Mouse (Mus musculus): ENCODE measurements around the gene Yaf2. TPM values are rescaled to one million over a fixed set of nuclear protein-coding genes. Genes with fewer than 3 reads are reported as not detected.

Gene Yaf2
- polyA plus RNA-seq, 1 experiment = 65.0 TPM

- peaks cover 63% of the 10 kb centered on the region for H3K4me1 ChIP-seq
These were observed 62.7 kb downstream of the Yaf2 start for GRCm38 (mm10) chr15:93273788-93274678.

GRCm38 (mm10) chr15:93272948-93273347 is 63.8 kb downstream of the Yaf2 start:
- Histone ChIP-seq H3K27me3 (replicated peaks) (no peaks in the 10 kb centered on the region), H3K36me3 (replicated peaks; ENCODE audit: low read length) (peaks cover 17% of the 10 kb centered on the region), H3K4me1 (peaks cover 72% of the 10 kb centered on the region), H3K9me3 (no peaks in the 10 kb centered on the region), H3K4me3 (replicated peaks) (peak overlapping the region; percentile 14)
- no peak for TF ChIP-seq GATA1 (IDR thresholded peaks at IDR 0.05; ENCODE audit: borderline replicate concordance, low read length)
- no peak for TF ChIP-seq FLI1 (IDR thresholded peaks at IDR 0.05; ENCODE audit: low read length)

More at GRCm38 (mm10) chr15:93273788-93274678, 62.7 kb downstream of the Yaf2 start:
- Histone ChIP-seq H3K27me3 (replicated peaks) (no peaks in the 10 kb centered on the region), H3K4me3 (replicated peaks) (peak overlapping the region; percentile 98), H3K36me3 (replicated peaks; ENCODE audit: low read length) (peaks cover 19% of the 10 kb centered on the region), H3K9me3 (no peaks in the 10 kb centered on the region)
- TF ChIP-seq GATA1 (IDR thresholded peaks at IDR 0.05; ENCODE audit: borderline replicate concordance, low read length) (no peak), FLI1 (IDR thresholded peaks at IDR 0.05; ENCODE audit: low read length) (no peak)

DNA sequence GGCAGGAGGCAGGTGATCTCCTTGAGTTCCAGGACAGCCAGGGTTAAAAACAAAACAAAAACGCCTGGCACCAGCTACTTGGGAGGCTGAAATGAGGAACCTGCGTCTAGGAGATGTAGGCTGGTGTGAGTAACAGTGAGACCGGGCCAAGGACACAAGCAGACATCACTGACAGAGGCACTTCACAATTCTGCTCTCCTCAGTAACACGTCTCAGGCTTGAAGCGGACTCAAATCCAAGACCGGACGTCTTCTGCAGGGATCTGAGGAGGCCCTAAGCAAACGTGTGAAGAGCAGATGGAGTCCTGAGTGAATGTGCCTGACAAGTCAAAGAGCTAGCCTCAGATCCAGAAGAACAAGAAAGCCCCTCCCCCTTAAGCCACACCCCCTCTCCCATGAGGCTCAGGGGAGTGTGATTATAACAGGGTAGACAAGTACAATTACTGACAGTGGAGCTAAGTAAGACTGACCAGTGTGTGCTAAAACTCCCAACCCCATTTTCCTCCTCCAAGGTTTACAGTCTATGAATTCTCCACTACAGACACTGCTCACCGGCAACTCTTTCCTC is 66.4 kb downstream of the Yaf2 start:
- Histone ChIP-seq H3K36me3 (replicated peaks; ENCODE audit: low read length) (peaks cover 19% of the 10 kb centered on the region), H3K9me3 (no peaks in the 10 kb centered on the region), H3K4me1 (peaks cover 63% of the 10 kb centered on the region), H3K4me3 (replicated peaks) (peak overlapping the region; percentile 65), H3K27me3 (replicated peaks) (no peaks in the 10 kb centered on the region)
- TF ChIP-seq FLI1 (IDR thresholded peaks at IDR 0.05; ENCODE audit: low read length) = no peak
- no peak for TF ChIP-seq GATA1 (IDR thresholded peaks at IDR 0.05; ENCODE audit: borderline replicate concordance, low read length)

- H3K9me3 ChIP-seq = no peaks in the 10 kb centered on the region
- H3K4me3 ChIP-seq (replicated peaks) = no peak overlapping the region
- H3K27me3 ChIP-seq (replicated peaks) = no peaks in the 10 kb centered on the region
- TF ChIP-seq GATA1 (IDR thresholded peaks at IDR 0.05; ENCODE audit: borderline replicate concordance, low read length) (no peak), FLI1 (IDR thresholded peaks at IDR 0.05; ENCODE audit: low read length) (no peak)
- H3K36me3 ChIP-seq (replicated peaks; ENCODE audit: low read length) = peaks cover 27% of the 10 kb centered on the region
- H3K4me1 ChIP-seq = peaks cover 70% of the 10 kb centered on the region
These were observed 67.2 kb downstream of the Yaf2 start for GRCm38 (mm10) chr15:93269572-93269971.

DNA sequence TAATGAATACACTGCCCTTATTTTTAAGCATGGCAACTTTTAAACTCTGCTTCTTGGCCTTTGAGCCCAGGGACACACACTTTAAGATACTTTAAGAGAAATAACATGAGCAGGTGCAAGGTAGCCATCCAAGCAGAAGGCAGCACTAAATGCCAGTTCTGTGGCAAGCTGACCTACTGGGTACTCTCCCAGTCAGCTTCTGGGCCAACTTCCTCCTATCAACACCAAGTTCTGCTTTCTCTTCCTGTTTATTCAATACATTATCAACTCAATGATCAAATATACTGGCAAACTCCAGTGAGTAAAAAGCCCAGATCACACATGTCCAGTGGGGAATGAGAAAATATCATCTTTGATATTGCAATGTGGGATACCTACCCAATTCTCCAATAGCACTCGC is 68.7 kb downstream of the Yaf2 start:
- no peak for TF ChIP-seq FLI1 (IDR thresholded peaks at IDR 0.05; ENCODE audit: low read length)
- TF ChIP-seq GATA1 (IDR thresholded peaks at IDR 0.05; ENCODE audit: borderline replicate concordance, low read length) = no peak
- Histone ChIP-seq H3K27me3 (replicated peaks) (no peaks in the 10 kb centered on the region), H3K36me3 (replicated peaks; ENCODE audit: low read length) (peaks cover 28% of the 10 kb centered on the region), H3K4me1 (peaks cover 74% of the 10 kb centered on the region), H3K4me3 (replicated peaks) (no peak overlapping the region), H3K9me3 (no peaks in the 10 kb centered on the region)

GRCm38 (mm10) chr15:93267479-93267878 is 69.3 kb downstream of the Yaf2 start:
- no peak for TF ChIP-seq GATA1 (IDR thresholded peaks at IDR 0.05; ENCODE audit: borderline replicate concordance, low read length)
- no peak for TF ChIP-seq FLI1 (IDR thresholded peaks at IDR 0.05; ENCODE audit: low read length)
- no peaks in the 10 kb centered on the region for H3K9me3 ChIP-seq
- H3K36me3 ChIP-seq (replicated peaks; ENCODE audit: low read length) = peaks cover 26% of the 10 kb centered on the region
- H3K4me1 ChIP-seq = peaks cover 74% of the 10 kb centered on the region
- no peak overlapping the region for H3K4me3 ChIP-seq (replicated peaks)
- no peaks in the 10 kb centered on the region for H3K27me3 ChIP-seq (replicated peaks)

DNA sequence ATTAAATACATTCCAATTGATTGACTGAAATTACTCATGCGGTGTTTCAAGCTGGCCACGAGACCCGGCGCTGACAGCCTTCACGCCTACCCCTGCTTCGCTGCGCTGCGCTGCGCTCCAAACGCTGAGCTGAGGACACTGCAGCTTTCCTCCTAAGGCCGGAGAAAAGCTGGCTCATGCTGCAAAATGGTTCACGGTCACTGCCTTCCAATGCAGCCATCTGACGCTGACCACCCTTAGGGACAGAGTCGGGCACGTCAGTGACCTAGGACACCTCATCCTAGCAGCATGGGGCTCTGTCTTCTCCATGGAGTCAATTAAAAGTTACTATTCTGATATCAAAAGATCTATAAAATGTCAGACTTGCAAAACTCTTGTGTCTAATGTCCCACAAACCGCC is 70.4 kb downstream of the Yaf2 start:
- peaks cover 31% of the 10 kb centered on the region for H3K36me3 ChIP-seq (replicated peaks; ENCODE audit: low read length)
- TF ChIP-seq FLI1 (IDR thresholded peaks at IDR 0.05; ENCODE audit: low read length) (no peak), GATA1 (IDR thresholded peaks at IDR 0.05; ENCODE audit: borderline replicate concordance, low read length) (no peak)
- H3K4me3 ChIP-seq (replicated peaks) = no peak overlapping the region
- H3K27me3 ChIP-seq (replicated peaks) = no peaks in the 10 kb centered on the region
- no peaks in the 10 kb centered on the region for H3K9me3 ChIP-seq
- peaks cover 72% of the 10 kb centered on the region for H3K4me1 ChIP-seq

- TF ChIP-seq GATA1 (IDR thresholded peaks at IDR 0.05; ENCODE audit: borderline replicate concordance, low read length) (no peak), FLI1 (IDR thresholded peaks at IDR 0.05; ENCODE audit: low read length) (no peak)
- H3K36me3 ChIP-seq (replicated peaks; ENCODE audit: low read length) = peaks cover 37% of the 10 kb centered on the region
- no peak overlapping the region for H3K4me3 ChIP-seq (replicated peaks)
- no peaks in the 10 kb centered on the region for H3K27me3 ChIP-seq (replicated peaks)
- H3K4me1 ChIP-seq = peaks cover 72% of the 10 kb centered on the region
- H3K9me3 ChIP-seq = no peaks in the 10 kb centered on the region
These were observed 71.0 kb downstream of the Yaf2 start for GRCm38 (mm10) chr15:93265728-93266127.

GRCm38 (mm10) chr15:93265231-93265630 is 71.5 kb downstream of the Yaf2 start:
- Histone ChIP-seq H3K4me1 (peaks cover 67% of the 10 kb centered on the region), H3K9me3 (no peaks in the 10 kb centered on the region), H3K36me3 (replicated peaks; ENCODE audit: low read length) (peaks cover 34% of the 10 kb centered on the region), H3K27me3 (replicated peaks) (no peaks in the 10 kb centered on the region), H3K4me3 (replicated peaks) (no peak overlapping the region)
- TF ChIP-seq GATA1 (IDR thresholded peaks at IDR 0.05; ENCODE audit: borderline replicate concordance, low read length) (no peak), FLI1 (IDR thresholded peaks at IDR 0.05; ENCODE audit: low read length) (no peak)

- H3K9me3 ChIP-seq = no peaks in the 10 kb centered on the region
- no peak overlapping the region for H3K4me3 ChIP-seq (replicated peaks)
- peaks cover 33% of the 10 kb centered on the region for H3K36me3 ChIP-seq (replicated peaks; ENCODE audit: low read length)
- no peaks in the 10 kb centered on the region for H3K27me3 ChIP-seq (replicated peaks)
- H3K4me1 ChIP-seq = peaks cover 60% of the 10 kb centered on the region
- TF ChIP-seq FLI1 (IDR thresholded peaks at IDR 0.05; ENCODE audit: low read length) (no peak), GATA1 (IDR thresholded peaks at IDR 0.05; ENCODE audit: borderline replicate concordance, low read length) (no peak)
These were observed 72.5 kb downstream of the Yaf2 start for GRCm38 (mm10) chr15:93264221-93264620.
